Mouse (Mus musculus): Measurements from ENCODE around the gene Ccdc33.
A peak's percentile ranks its signal among the peaks of the same experiment; 100 is the strongest.

Gene Ccdc33

GRCm38 (mm10) chr9:58008336-58009014 is 110.1 kb downstream of the Ccdc33 start:
- no peak for DNase-seq

- no peak for DNase-seq
These were observed 112.7 kb downstream of the Ccdc33 start, which contains the start of gene Cyp11a1 for GRCm38 (mm10) chr9:58005753-58006461. TSS of gene Cyp11a1 (plus strand) at chr9:58006411.

GRCm38 (mm10) chr9:58003272-58003671 is 115.4 kb downstream of the Ccdc33 start:
- no peak for DNase-seq

- peak in 1 of 2 experiments; percentile 62 for DNase-seq
These were observed 118.9 kb downstream of the Ccdc33 start for GRCm38 (mm10) chr9:57999676-58000075.

GRCm38 (mm10) chr9:57998685-57999084 is 119.9 kb downstream of the Ccdc33 start:
- DNase-seq = no peak

- peak; percentile 83 to 86 for DNase-seq
These were observed 120.5 kb downstream of the Ccdc33 start for GRCm38 (mm10) chr9:57998032-57998659.

- no peak for DNase-seq
These were observed 121.1 kb downstream of the Ccdc33 start for GRCm38 (mm10) chr9:57997511-57998031.

GRCm38 (mm10) chr9:57995282-57995681 is 123.3 kb downstream of the Ccdc33 start:
- peak; percentile 40 to 68 for DNase-seq

GRCm38 (mm10) chr9:57992781-57993591 is 125.6 kb downstream of the Ccdc33 start:
- no peak for DNase-seq

- no peak for DNase-seq
These were observed 126.6 kb downstream of the Ccdc33 start for GRCm38 (mm10) chr9:57992060-57992459.

GRCm38 (mm10) chr9:57990438-57991110 is 128.0 kb downstream of the Ccdc33 start:
- peak; percentile 58 to 68 for DNase-seq

GRCm38 (mm10) chr9:57989309-57989708 is 129.3 kb downstream of the Ccdc33 start:
- no peak for DNase-seq

- DNase-seq = no peak
These were observed 130.5 kb downstream of the Ccdc33 start for GRCm38 (mm10) chr9:57988098-57988497.

GRCm38 (mm10) chr9:57986293-57986692 is 132.3 kb downstream of the Ccdc33 start:
- DNase-seq = no peak

- no peak for DNase-seq
These were observed 133.3 kb downstream of the Ccdc33 start for GRCm38 (mm10) chr9:57985304-57985703.

GRCm38 (mm10) chr9:57980570-57980969 is 138.1 kb downstream of the Ccdc33 start:
- no peak for DNase-seq

GRCm38 (mm10) chr9:57978858-57979257 is 139.8 kb downstream of the Ccdc33 start:
- DNase-seq = no peak
